Mouse (Mus musculus) gastrocnemius, adult 2 months (tissue): ENCODE results near the gene Creld2. TPM values are rescaled to one million over a fixed set of nuclear protein-coding genes. Genes with fewer than 3 reads are reported as not detected.
A peak's percentile ranks its signal among the peaks of the same experiment; 100 is the strongest.
"Not testable (repeated sequence)": the region's sequence is repeated elsewhere in the genome, so short reads cannot be mapped to it uniquely, and the experiment has no call there.

Experiments
- DNase-seq: peaks from one replicate; pipeline ENCODE4 v3.0.0; 2022
- H3K27ac ChIP-seq: fragments of 200-600 bp; 2 replicates; pipeline ENCODE4 v1.8.1; 2022; ENCODE audit warnings: mild to moderate bottlenecking
- H3K4me3 ChIP-seq: fragments of 200-600 bp; 2 replicates; pipeline ENCODE4 v1.8.1; 2022; ENCODE audit warnings: mild to moderate bottlenecking, moderate library complexity
- CTCF ChIP-seq: fragments of 200-600 bp; IDR thresholded peaks from 2 replicates; pipeline ENCODE4 v1.8.1; 2022; ENCODE audit warnings: antibody characterized with exemption, mild to moderate bottlenecking, moderate library complexity
- intact Hi-C: fragments of 180-260 bp; cut with DNase I; formaldehyde crosslinking; loops from one replicate; pipeline ENCODE4 v1.15.1; 2025
- long read RNA-seq, 2 experiments: library from polyadenylated mRNA; stranded (forward); transcript quantifications; one replicate each; pipeline ENCODE4 v2.0.0; 2021
- total RNA-seq, 2 experiments: library from RNA; stranded (reverse); gene quantifications; 2 replicates each; pipeline ENCODE4 v1.2.3; 2021

Creld2 gene
- 10 to 100 TPM in 1 of 2 experiments, 1 to 10 TPM in 1; 8.1 to 11.6 TPM for total RNA-seq
- long read RNA-seq, experiment 1, transcript Creld2-201 (10 exons, 1,366 nt), result major isoform, 19 of 22 reads
- long read RNA-seq, experiment 1, partial matches to known transcripts, result 1 of 22 reads
- long read RNA-seq, experiment 1, other reads (novel, unspliced or antisense), result 2 of 22 reads
- long read RNA-seq, experiment 2, transcript Creld2-201 (10 exons, 1,366 nt), result major isoform, 13 of 14 reads
- long read RNA-seq, experiment 2, partial matches to known transcripts, result 0 of 14 reads
- long read RNA-seq, experiment 2, other reads (novel, unspliced or antisense), result 1 of 14 reads

- peak within 1 kb of the TSS; percentile 90 for H3K27ac ChIP-seq
- peak within 1 kb of the TSS; percentile 96 for H3K4me3 ChIP-seq
- intact Hi-C loops, result loop anchor here (2.0 to 5.0 kb wide), 2 partner anchors 67 to 538 kb away; partner anchors contain the start of gene Zbed4
- no peak for TF ChIP-seq CTCF
- DNase-seq, result peak; percentile 100
These were observed at the start of gene Creld2, which contains the start of gene Alg12 for GRCm38 (mm10) chr15:88819026-88819905. Creld2 (plus strand) TSS chr15:88819646. Alg12 (minus strand) TSS chr15:88819318.

DNA sequence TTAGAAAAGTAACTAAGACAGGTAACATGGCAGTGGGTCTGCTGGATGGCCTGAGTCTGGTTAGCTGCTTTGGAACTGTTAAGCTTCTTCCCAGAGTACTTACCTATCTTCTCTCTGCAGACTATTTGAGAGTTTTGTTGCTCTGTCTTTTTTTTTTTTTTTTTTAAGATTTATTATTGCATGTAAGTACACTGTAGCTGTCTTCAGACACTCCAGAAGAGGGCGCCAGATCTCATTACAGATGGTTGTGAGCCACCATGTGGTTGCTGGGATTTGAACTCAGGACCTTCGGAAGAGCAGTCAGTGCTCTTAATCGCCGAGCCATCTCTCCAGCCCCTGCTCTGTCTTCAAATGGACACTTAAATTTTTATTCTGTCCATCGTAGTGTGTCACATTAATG lies 44.8 kb upstream of the Creld2 start:
- DNase-seq, H3K27ac ChIP-seq, H3K4me3 ChIP-seq, intact Hi-C loops: not testable (repeated sequence)
- TF ChIP-seq CTCF, result peak; percentile 25; the same call in 1 of the 2 replicates

GRCm38 (mm10) chr15:88792140-88792850 lies 27.2 kb upstream of the Creld2 start:
- TF ChIP-seq CTCF, result no peak
- Histone ChIP-seq H3K4me3 (no peak overlapping the region), H3K27ac (no peak overlapping the region)
- intact Hi-C loops, result no loop called here
- no peak for DNase-seq

GRCm38 (mm10) chr15:88794729-88795128 lies 24.7 kb upstream of the Creld2 start:
- DNase-seq, H3K4me3 ChIP-seq, intact Hi-C loops, H3K27ac ChIP-seq: not testable (repeated sequence)

GRCm38 (mm10) chr15:88799950-88800371 lies 19.5 kb upstream of the Creld2 start:
- Histone ChIP-seq H3K4me3 (no peak overlapping the region), H3K27ac (no peak overlapping the region)
- intact Hi-C loops, result no loop called here
- no peak for TF ChIP-seq CTCF
- DNase-seq, result no peak

DNA sequence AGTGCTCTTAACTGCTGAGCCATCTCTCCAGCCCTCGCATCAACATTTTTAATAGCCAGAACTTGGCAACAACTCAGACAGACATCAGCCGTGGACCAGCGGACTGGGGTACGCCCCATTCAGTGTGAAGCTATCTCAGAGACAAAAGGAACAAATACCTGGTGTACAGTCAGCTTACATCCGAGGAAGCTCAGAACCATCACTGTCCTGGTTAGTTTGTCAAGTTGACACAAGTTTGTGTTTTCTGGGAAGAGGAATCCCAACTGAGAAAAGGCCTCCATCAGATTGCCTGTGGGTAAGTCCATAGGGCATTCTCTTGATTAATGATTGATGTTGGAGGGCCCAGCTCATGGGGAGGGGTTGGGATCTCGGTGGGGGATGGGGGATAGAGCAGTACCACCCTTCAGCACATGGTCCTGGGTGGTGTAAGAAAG lies 18.5 kb upstream of the Creld2 start:
- no peak for DNase-seq
- no peak overlapping the region for H3K4me3 ChIP-seq
- TF ChIP-seq CTCF, result no peak
- intact Hi-C loops, result no loop called here
- H3K27ac ChIP-seq, result no peak overlapping the region

DNA sequence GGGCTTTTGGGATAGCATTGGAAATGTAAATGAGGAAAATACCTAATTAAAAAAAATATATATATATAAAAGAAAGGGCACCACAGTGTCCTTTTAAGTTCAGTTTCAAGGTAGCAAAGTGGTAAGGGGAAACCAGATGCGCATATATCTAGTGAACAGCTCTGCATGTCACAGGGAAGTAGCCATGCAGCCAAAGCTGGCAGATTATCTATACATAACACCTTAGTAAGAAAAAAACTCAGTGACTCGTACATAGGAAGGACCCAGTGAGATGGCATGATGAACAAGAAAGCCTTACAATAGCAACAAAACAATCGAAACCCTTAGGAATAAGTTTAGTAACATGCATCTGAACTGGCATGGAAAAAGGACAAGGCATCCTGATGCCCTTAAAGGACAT lies 17.5 kb upstream of the Creld2 start:
- intact Hi-C loops, result no loop called here
- no peak overlapping the region for H3K27ac ChIP-seq
- no peak for TF ChIP-seq CTCF
- H3K4me3 ChIP-seq, result no peak overlapping the region
- DNase-seq, result no peak

- TF ChIP-seq CTCF, result no peak
- intact Hi-C loops, result no loop called here
- Histone ChIP-seq H3K27ac (no peak overlapping the region), H3K4me3 (no peak overlapping the region)
- no peak for DNase-seq
These were observed 17.1 kb upstream of the Creld2 start for GRCm38 (mm10) chr15:88802348-88802747.

DNA sequence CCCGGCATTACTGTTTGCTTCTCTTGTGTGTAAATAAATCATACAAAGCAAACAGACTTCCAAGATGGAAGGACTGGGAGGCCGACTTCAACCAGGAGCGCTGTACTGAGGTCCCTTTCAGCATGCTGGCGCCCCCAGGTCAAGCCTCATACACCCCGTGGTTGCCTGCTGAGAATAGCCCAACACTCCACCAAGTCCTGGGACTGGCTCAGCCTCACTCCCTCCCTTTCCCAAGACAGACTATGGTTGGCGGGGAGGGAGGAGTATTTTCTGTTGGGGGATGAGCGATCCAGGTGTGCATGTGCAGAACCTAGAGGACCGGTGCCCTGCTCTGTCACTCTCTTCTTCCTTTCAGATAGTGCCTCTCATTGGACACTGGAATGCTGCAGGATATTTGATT lies 11.3 kb upstream of the Creld2 start:
- H3K4me3 ChIP-seq, result no peak overlapping the region
- DNase-seq, result no peak
- intact Hi-C loops, result no loop called here
- H3K27ac ChIP-seq, result no peak overlapping the region
- TF ChIP-seq CTCF, result no peak

- TF ChIP-seq CTCF, result no peak
- intact Hi-C loops, result no loop called here
- Histone ChIP-seq H3K27ac (no peak overlapping the region), H3K4me3 (no peak overlapping the region)
- DNase-seq, result no peak
These were observed 9.1 kb upstream of the Creld2 start for GRCm38 (mm10) chr15:88810369-88810768.

DNA sequence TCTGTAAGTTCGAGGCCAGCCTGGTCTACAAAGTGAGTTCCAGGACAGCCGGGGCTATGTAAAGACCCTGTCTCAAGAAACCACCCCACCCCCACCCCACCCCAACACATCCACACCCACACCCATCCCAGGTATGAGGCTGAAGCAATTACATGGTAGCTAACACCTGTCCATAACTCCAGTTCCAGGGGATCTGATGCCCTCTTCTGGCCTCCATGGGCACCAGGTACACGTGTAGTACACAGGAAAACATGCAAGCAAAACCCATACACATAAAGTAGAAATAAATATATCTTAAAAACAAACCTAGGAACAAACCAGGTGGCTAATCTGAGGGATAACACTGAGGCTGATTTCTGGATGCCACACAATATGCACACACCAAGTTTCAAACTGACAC lies 6.2 kb upstream of the Creld2 start:
- H3K4me3 ChIP-seq, result no peak overlapping the region
- TF ChIP-seq CTCF, result no peak
- DNase-seq, result no peak
- intact Hi-C loops, result no loop called here
- H3K27ac ChIP-seq, result no peak overlapping the region

DNA sequence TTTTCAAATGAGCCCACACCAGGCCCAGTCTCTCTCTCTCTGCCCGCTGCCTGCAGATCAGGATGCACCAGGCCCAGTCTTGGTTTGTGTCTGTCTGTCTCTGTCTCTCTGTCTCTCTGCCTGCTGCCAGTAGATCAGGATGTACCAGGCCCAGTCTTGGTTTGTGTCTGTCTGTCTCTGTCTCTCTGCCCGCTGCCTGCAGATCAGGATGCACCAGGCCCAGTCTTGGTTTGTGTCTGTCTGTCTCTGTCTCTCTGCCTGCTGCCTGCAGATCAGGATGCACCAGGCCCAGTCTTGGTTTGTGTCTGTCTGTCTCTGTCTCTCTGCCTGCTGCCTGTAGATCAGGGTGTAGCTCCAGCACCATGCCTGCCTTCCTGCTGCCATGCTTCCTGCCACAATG lies 5.6 kb upstream of the Creld2 start:
- H3K27ac ChIP-seq, intact Hi-C loops, H3K4me3 ChIP-seq, DNase-seq: not testable (repeated sequence)
